Mouse (Mus musculus): ENCODE results near the gene Jazf1. TPM values are rescaled to one million over a fixed set of nuclear protein-coding genes. Genes with fewer than 3 reads are reported as not detected.
A peak's percentile ranks its signal among the peaks of the same experiment; 100 is the strongest.

Gene Jazf1
- total RNA-seq, 1 experiment from 2014 or later, result 0.35 TPM

DNA sequence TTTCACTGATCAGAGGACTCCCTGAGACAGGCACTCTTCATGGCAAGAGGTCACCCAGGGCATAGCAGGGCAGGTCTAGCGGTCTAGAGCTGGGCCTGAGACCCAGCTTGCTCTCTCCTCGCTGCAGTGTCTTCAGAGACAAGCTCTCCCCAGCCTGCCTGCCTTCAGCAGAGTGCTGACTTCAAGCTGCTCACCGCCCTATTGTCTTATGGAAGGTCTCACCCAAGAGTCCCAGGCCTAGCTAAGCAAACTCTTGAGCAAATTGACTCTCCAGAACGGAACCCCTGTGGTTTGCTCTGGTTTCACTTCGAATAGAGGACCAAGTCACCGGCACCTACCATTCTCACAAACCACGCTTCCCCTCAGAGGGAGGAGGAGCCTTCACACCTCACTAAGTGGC, 103.1 kb downstream of the Jazf1 start:
- ATAC-seq (replicated peaks in 1 of 2; ENCODE audit: insufficient read depth in 1 of 2, low FRiP score in 2 of 2, low TSS enrichment in 1 of 2, low read depth in 1 of 2, poor library complexity in 2 of 2, severe bottlenecking in 2 of 2), result peak; percentile 66 to 74

DNA sequence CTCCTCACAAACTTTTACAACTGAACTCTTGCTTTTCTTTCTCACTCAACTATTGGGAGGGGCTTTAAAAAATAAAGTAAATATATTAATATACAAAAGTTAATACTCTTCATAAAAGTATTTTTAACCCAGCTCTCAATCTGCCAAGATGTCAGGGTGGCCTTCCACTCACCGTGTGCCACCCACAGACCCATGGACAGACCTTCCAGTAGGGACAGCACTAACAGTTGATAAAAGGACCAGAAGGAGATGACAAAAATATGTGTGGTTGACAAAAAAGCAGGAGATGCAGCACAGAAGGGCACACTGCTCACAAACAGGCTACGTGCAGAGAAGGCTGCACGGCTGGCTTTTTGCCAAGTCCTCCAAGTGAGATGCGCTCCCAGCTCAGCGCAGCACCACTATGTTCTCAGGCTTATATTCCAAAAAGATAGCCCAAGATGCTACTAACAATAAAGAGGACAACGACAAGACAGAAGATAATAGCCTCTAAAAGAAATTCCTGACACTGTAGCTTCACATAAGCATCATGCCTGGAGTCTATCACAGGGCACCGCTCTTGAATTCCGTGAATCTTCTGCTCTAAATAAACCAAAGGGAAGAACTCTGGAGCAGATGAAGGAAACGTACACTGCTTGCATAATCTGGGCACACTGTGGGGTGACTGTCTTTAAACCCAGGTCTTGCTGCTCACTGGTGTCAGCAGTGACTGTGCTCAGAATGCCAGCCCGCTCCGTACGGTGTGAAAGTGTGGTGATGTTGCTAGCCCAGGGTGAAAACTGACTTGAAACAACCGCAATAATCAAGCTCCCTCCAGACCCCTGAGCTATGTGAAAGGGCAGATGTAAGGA, 104.4 kb downstream of the Jazf1 start:
- no peak for ATAC-seq (replicated peaks in 1 of 2; ENCODE audit: insufficient read depth in 1 of 2, low FRiP score in 2 of 2, low TSS enrichment in 1 of 2, low read depth in 1 of 2, poor library complexity in 2 of 2, severe bottlenecking in 2 of 2)

GRCm38 (mm10) chr6:52963430-52963732, 105.0 kb downstream of the Jazf1 start:
- no peak for ATAC-seq (replicated peaks in 1 of 2; ENCODE audit: insufficient read depth in 1 of 2, low FRiP score in 2 of 2, low TSS enrichment in 1 of 2, low read depth in 1 of 2, poor library complexity in 2 of 2, severe bottlenecking in 2 of 2)

- ATAC-seq (replicated peaks in 1 of 2; ENCODE audit: insufficient read depth in 1 of 2, low FRiP score in 2 of 2, low TSS enrichment in 1 of 2, low read depth in 1 of 2, poor library complexity in 2 of 2, severe bottlenecking in 2 of 2), result no peak
Observed at GRCm38 (mm10) chr6:52962600-52963429, 105.6 kb downstream of the Jazf1 start.

GRCm38 (mm10) chr6:52961660-52962490, 106.6 kb downstream of the Jazf1 start:
- ATAC-seq (replicated peaks in 1 of 2; ENCODE audit: insufficient read depth in 1 of 2, low FRiP score in 2 of 2, low TSS enrichment in 1 of 2, low read depth in 1 of 2, poor library complexity in 2 of 2, severe bottlenecking in 2 of 2), result no peak

DNA sequence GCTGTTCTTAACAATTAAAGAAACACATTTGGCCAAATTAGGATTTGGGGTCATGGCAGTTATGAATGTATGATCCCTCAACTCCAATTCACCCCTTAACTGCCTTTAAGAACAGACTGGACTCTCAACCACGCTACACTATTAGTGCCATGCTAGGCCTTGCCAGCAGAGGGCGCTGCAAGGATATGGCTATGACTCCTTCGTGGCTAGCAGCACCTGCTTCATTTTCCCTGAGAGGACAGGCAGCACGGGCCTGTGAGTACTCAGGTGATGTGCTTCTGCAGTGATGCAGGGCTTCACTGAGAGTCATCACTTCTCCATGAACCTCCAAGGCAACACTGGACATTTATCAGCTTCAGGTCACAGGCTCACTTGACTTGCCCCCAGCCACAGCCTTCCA, 110.7 kb downstream of the Jazf1 start:
- peak; percentile 44 to 74; a peak in 1 of 4 replicates for ATAC-seq (replicated peaks in 1 of 2; ENCODE audit: insufficient read depth in 1 of 2, low FRiP score in 2 of 2, low TSS enrichment in 1 of 2, low read depth in 1 of 2, poor library complexity in 2 of 2, severe bottlenecking in 2 of 2)

DNA sequence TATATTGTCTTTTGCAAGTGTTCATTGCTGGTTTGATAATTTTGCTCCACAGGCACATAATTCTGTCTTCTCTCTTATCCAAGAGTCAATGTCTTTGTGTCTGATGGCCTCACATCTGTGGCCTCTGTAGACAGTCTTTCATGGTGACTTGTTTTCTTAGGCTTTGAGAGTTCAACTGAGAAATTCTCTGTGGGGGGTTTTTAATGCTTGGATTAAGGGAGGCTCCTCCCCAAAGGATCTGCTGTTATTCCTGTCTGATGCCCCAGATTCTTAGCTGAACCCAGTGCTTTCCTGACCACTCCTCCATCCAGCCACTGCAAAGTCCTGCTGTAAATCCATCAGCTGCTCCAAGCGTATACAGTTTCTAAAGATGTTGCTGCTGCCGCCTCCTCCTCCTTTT, 112.3 kb downstream of the Jazf1 start:
- ATAC-seq (replicated peaks in 1 of 2; ENCODE audit: insufficient read depth in 1 of 2, low FRiP score in 2 of 2, low TSS enrichment in 1 of 2, low read depth in 1 of 2, poor library complexity in 2 of 2, severe bottlenecking in 2 of 2), result no peak

DNA sequence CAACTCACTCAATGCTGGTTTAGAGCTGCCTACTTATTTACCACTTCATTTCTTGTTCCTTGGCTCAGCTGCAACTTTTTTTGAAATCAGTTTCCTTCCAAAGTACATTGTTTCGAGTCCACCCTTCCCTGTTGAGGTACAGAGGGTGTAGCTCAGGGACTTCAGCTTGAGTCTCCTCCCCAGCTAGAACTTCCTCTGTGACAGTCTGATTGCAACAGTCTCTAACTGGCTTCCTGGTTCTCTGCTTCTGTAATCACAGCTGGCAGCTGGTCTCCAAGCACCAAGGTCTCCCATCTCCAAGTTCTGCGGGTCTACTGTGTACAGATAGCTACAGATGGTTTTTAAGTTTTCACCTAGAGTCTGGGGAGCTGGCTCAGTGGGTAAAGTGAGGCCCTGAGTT, 113.1 kb downstream of the Jazf1 start:
- ATAC-seq (replicated peaks in 1 of 2; ENCODE audit: insufficient read depth in 1 of 2, low FRiP score in 2 of 2, low TSS enrichment in 1 of 2, low read depth in 1 of 2, poor library complexity in 2 of 2, severe bottlenecking in 2 of 2), result peak; percentile 71 to 86

DNA sequence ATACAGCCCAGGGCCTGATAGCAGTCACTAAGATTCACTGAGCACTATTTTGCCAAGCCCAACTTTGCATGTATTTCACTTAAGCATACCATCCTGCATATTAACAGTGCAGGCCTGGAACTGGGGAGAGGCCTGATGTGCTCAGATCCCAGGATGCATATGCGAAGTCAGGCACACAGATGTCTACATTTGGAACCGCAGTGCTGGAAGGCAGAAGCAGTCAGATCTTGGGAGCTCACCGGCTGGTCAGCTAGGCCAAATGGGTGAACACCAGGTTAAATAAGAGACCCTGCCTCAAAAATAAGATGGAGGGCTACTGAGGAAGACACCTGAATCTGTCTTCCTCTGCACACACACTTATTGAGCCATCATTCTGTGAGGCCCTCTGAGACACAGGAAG, 113.6 kb downstream of the Jazf1 start:
- ATAC-seq (replicated peaks in 1 of 2; ENCODE audit: insufficient read depth in 1 of 2, low FRiP score in 2 of 2, low TSS enrichment in 1 of 2, low read depth in 1 of 2, poor library complexity in 2 of 2, severe bottlenecking in 2 of 2), result no peak

GRCm38 (mm10) chr6:52954441-52954840, 114.0 kb downstream of the Jazf1 start:
- ATAC-seq (replicated peaks in 1 of 2; ENCODE audit: insufficient read depth in 1 of 2, low FRiP score in 2 of 2, low TSS enrichment in 1 of 2, low read depth in 1 of 2, poor library complexity in 2 of 2, severe bottlenecking in 2 of 2), result no peak

GRCm38 (mm10) chr6:52952526-52952900, 115.9 kb downstream of the Jazf1 start:
- no peak for ATAC-seq (replicated peaks in 1 of 2; ENCODE audit: insufficient read depth in 1 of 2, low FRiP score in 2 of 2, low TSS enrichment in 1 of 2, low read depth in 1 of 2, poor library complexity in 2 of 2, severe bottlenecking in 2 of 2)

- no peak for ATAC-seq (replicated peaks in 1 of 2; ENCODE audit: insufficient read depth in 1 of 2, low FRiP score in 2 of 2, low TSS enrichment in 1 of 2, low read depth in 1 of 2, poor library complexity in 2 of 2, severe bottlenecking in 2 of 2)
Observed at GRCm38 (mm10) chr6:52951871-52952525, 116.4 kb downstream of the Jazf1 start.

DNA sequence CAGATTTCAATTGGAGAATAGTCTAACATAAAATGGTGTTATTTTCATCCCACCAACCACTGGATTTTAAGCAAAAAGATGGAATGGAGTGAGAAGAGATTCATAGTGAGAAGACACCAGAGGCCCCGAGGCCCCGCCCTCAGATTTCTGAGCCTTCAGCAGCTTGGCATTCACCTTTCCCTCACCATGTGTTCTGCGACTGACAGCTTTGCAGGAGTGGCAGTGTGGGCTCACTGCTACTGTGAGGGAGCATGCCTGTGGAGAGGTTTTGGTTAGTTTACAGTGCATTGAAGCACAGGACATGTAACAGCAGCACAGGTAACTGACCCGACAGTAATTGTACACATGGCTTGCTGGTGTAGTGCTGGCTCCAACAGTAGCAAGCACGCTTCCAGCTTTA, 118.1 kb downstream of the Jazf1 start:
- ATAC-seq (replicated peaks in 1 of 2; ENCODE audit: insufficient read depth in 1 of 2, low FRiP score in 2 of 2, low TSS enrichment in 1 of 2, low read depth in 1 of 2, poor library complexity in 2 of 2, severe bottlenecking in 2 of 2), result no peak

- no peak for ATAC-seq (replicated peaks in 1 of 2; ENCODE audit: insufficient read depth in 1 of 2, low FRiP score in 2 of 2, low TSS enrichment in 1 of 2, low read depth in 1 of 2, poor library complexity in 2 of 2, severe bottlenecking in 2 of 2)
Observed at GRCm38 (mm10) chr6:52942534-52942933, 125.9 kb downstream of the Jazf1 start.

DNA sequence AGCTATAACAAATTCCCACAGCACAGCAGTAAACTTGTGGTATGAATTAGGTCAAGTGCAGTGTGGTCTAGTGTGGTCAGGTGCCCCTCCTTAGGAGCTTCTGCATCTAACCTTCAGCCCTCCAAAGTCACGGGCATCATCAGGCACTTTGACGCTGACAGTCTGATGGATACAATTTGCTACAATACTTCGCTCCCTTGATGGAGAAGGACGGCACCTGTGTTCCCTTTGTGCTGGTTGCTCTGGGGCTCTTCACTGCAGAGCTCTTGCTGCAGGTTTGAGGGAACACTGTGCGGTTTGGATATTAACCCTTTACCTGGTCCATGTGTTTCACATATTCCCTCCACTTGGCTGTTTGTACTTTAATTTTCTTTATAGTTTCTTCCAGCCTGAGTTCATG, 126.3 kb downstream of the Jazf1 start:
- no peak for ATAC-seq (replicated peaks in 1 of 2; ENCODE audit: insufficient read depth in 1 of 2, low FRiP score in 2 of 2, low TSS enrichment in 1 of 2, low read depth in 1 of 2, poor library complexity in 2 of 2, severe bottlenecking in 2 of 2)

DNA sequence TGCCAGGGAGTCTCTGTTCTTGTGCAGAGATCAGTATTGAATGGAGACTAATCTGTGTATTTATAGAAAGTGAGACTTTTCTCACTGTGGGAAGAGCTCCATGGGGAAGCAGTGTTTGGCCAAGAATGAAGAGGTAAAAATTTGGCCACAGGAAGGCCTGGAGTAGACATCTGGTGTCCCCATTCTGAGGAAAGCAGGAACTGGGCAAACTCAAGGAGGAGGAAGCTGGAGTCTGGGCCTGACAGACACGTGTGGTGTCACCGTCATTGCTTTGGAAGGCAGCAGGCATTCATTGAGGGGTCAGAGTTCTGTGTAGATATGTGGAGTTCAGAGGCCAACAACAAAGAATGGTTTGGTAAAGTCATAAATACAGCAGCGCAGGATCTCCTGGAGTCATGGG, 130.5 kb downstream of the Jazf1 start:
- no peak for ATAC-seq (replicated peaks in 1 of 2; ENCODE audit: insufficient read depth in 1 of 2, low FRiP score in 2 of 2, low TSS enrichment in 1 of 2, low read depth in 1 of 2, poor library complexity in 2 of 2, severe bottlenecking in 2 of 2)

DNA sequence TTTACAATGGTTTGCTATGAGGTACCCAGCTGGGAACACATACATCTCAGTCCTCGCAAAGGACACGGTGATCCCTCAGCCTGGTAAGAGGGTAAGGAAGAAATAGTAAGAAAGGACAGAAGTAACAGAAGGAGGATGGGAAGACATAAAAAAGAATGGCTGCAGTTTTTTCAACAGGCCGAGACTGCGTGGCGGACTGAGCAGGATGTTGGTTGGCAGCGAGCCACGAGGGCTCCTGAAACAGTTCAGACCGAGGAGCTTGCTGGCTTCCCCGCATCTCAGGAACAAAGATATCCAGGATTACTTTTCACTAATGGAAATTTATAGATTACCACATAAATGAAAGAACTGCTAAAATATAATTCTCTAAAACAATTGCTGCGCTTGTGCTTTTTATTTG, 131.4 kb downstream of the Jazf1 start:
- ATAC-seq (replicated peaks in 1 of 2; ENCODE audit: insufficient read depth in 1 of 2, low FRiP score in 2 of 2, low TSS enrichment in 1 of 2, low read depth in 1 of 2, poor library complexity in 2 of 2, severe bottlenecking in 2 of 2), result no peak; a peak in 1 of 4 replicates

Measured in hematopoietic stem cell, adult 5-6 weeks (primary cell).